Mouse (Mus musculus) cortical plate, adult 2 months (tissue): ENCODE results near the gene Slc4a10. TPM values are rescaled to one million over a fixed set of nuclear protein-coding genes. Genes with fewer than 3 reads are reported as not detected.
A peak's percentile ranks its signal among the peaks of the same experiment; 100 is the strongest.

ENCODE experiments used
- H3K27ac ChIP-seq: fragments of 200-500 bp; 2 replicates; pipeline ENCODE4 v1.5.1; 2012; ENCODE audit warnings: low read length, control low read depth, inconsistent platforms; ENCODE audit not compliant: insufficient read depth
- H3K4me1 ChIP-seq: fragments of 200-500 bp; 2 replicates; pipeline ENCODE4 v1.6.1; 2011; ENCODE audit warnings: low read length; ENCODE audit not compliant: control insufficient read depth, insufficient read depth
- H3K4me3 ChIP-seq: fragments of 200-500 bp; 2 replicates; pipeline ENCODE4 v1.5.1; 2011; ENCODE audit warnings: mild to moderate bottlenecking, low read length, control low read depth; ENCODE audit not compliant: insufficient read depth
- CTCF ChIP-seq: fragments of 200-500 bp; IDR thresholded peaks from 2 replicates; pipeline ENCODE4 v1.5.1; 2011; ENCODE audit warnings: mild to moderate bottlenecking, control low read depth, low read length; ENCODE audit not compliant: insufficient read depth; ENCODE audit errors: extremely low read depth
- POLR2A ChIP-seq: fragments of 200-500 bp; IDR thresholded peaks from 2 replicates; pipeline ENCODE4 v1.6.1; 2011; ENCODE audit warnings: mild to moderate bottlenecking, low read length, control low read depth; ENCODE audit not compliant: insufficient read depth; ENCODE audit errors: extremely low read depth
- polyA plus RNA-seq: library from polyadenylated mRNA; depleted of rRNA; stranded (reverse); fragments of >200 nt; gene quantifications from 2 replicates; pipeline ENCODE4 v1.2.3, GENCODE M21; 2012

Slc4a10 gene
- polyA plus RNA-seq, 1 experiment: 112 TPM

- H3K4me3 ChIP-seq: no peak overlapping the region
- H3K27ac ChIP-seq: peak overlapping the region; percentile 84
- peaks cover 4% of the 10 kb centered on the region for H3K4me1 ChIP-seq
- no peak for TF ChIP-seq CTCF
- TF ChIP-seq POLR2A: no peak
Observed at GRCm38 (mm10) chr2:62339222-62339944, 293.1 kb downstream of the Slc4a10 start.

DNA sequence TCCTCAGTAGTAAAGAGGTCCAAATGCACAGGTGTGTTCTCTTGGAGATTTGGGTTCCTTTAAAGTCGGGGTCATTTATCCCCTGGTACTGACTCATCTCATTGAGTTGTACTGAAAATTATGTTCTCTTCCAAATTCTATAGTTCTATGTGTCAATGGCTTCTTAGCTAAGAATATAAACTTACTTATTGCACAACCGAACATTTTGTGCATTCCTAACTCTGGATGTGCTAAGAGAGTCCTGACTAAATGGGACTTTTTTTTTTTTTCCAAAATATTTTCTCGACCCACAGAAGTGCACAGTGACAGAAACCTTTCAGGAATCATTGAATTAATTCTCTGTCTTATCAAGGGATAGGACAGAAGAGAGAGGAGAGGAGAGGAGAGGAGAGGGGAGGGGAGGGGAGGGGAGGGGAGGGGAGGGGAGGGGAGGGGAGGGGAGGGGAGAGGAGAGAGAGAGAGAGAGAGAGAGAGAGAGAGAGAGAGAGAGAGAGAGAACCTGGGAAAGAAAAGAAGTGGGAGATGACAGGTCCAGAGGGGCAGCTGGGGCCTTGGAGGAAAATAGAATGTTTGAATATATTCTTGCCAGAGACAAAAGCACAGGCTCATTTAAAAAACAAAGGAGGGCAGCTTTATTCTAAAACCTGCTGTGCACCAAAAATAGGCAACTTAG is 294.9 kb downstream of the Slc4a10 start:
- H3K4me3 ChIP-seq: no peak overlapping the region
- TF ChIP-seq POLR2A: no peak
- no peak for TF ChIP-seq CTCF
- no peak overlapping the region for H3K27ac ChIP-seq
- peaks cover 4% of the 10 kb centered on the region for H3K4me1 ChIP-seq

GRCm38 (mm10) chr2:62341734-62342128 is 295.5 kb downstream of the Slc4a10 start:
- H3K4me3 ChIP-seq: peak overlapping the region; percentile 17; the same call in 1 of the 2 replicates
- H3K27ac ChIP-seq: peak overlapping the region; percentile 42; the same call in 1 of the 2 replicates
- H3K4me1 ChIP-seq: peaks cover 4% of the 10 kb centered on the region
- TF ChIP-seq CTCF (no peak), POLR2A (peak; percentile 34; the same call in 1 of the 2 replicates)

GRCm38 (mm10) chr2:62344367-62344766 is 298.1 kb downstream of the Slc4a10 start:
- Histone ChIP-seq H3K4me1 (peaks cover 6% of the 10 kb centered on the region), H3K27ac (no peak overlapping the region), H3K4me3 (no peak overlapping the region)
- TF ChIP-seq POLR2A (no peak), CTCF (no peak)

- TF ChIP-seq POLR2A (no peak), CTCF (no peak)
- H3K4me1 ChIP-seq: peaks cover 4% of the 10 kb centered on the region
- H3K27ac ChIP-seq: no peak overlapping the region
- no peak overlapping the region for H3K4me3 ChIP-seq
Observed at GRCm38 (mm10) chr2:62346771-62347170, 300.5 kb downstream of the Slc4a10 start.

DNA sequence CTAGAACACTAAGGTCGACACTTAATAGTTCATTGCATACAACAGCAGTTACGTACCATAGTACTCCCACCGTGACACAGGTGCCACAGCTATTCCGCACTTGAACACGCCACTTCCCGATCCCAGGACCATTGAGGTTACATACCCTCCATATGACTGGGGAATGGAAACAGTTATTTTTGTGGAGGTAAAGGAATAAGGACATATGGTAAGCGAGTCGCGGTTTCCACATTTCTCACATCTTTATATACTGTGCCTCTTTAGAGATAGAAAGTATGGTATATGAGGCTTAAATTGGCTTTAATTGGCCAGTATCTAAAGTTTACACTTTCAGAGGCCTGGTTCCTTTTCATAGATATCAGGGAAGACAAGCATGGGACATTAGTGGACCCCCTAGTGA is 301.5 kb downstream of the Slc4a10 start:
- H3K27ac ChIP-seq: no peak overlapping the region
- no peak overlapping the region for H3K4me3 ChIP-seq
- TF ChIP-seq CTCF (no peak), POLR2A (no peak)
- peaks cover 1% of the 10 kb centered on the region; the same call in 1 of the 2 replicates for H3K4me1 ChIP-seq

DNA sequence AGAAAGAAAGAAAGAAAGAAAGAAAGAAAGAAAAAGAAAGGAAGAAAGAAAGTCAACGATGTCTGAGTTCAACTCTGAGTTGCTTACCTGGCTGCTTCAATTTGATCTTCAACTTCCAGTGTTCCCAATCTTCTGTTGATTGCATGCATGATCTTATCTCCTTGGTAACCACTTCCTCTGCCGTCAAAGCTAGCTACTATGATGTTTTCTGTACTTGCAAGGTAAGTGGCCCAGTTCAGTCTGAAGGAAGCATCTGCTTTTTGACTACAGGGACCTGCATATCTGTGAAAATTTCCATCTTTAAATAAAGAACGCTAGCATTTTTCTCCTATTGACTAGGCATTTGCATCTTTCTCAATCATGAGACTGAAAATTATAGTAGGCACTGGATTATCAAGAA is 305.8 kb downstream of the Slc4a10 start:
- Histone ChIP-seq H3K4me1 (peaks cover 1% of the 10 kb centered on the region; the same call in 1 of the 2 replicates), H3K27ac (no peak overlapping the region), H3K4me3 (no peak overlapping the region)
- no peak for TF ChIP-seq CTCF
- TF ChIP-seq POLR2A: no peak

DNA sequence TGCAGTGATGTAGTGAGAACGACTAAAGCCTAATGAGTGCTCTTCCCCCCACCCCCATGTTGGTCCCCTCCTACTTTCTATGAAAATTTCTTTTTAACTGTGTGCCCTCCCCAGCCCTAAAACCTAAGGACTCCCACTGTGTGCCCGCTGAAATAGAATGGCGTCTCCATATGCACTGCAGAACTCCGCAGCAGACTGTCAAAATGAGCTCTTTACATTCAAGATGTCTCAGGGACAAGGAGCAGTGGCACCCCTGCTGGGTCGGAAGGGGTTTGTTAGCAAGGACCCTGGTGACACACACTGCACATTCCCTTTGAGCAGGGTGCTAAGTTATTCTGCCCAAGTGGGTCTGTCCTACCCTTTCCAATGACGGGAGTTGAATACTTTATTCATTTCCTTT is 309.5 kb downstream of the Slc4a10 start:
- TF ChIP-seq POLR2A: no peak
- no peak for TF ChIP-seq CTCF
- Histone ChIP-seq H3K27ac (no peak overlapping the region), H3K4me3 (no peak overlapping the region), H3K4me1 (no peaks in the 10 kb centered on the region)

- TF ChIP-seq POLR2A (no peak), CTCF (no peak)
- no peaks in the 10 kb centered on the region for H3K4me1 ChIP-seq
- no peak overlapping the region for H3K4me3 ChIP-seq
- H3K27ac ChIP-seq: no peak overlapping the region
Observed at GRCm38 (mm10) chr2:62356606-62357005, 310.3 kb downstream of the Slc4a10 start.

- TF ChIP-seq POLR2A (no peak), CTCF (no peak)
- H3K4me1 ChIP-seq: no peaks in the 10 kb centered on the region
- H3K4me3 ChIP-seq: no peak overlapping the region
- H3K27ac ChIP-seq: no peak overlapping the region
Observed at GRCm38 (mm10) chr2:62357259-62357658, 311.0 kb downstream of the Slc4a10 start.
